Mouse (Mus musculus): ENCODE measurements around the gene Crygd. TPM values are rescaled to one million over a fixed set of nuclear protein-coding genes. Genes with fewer than 3 reads are reported as not detected.

The Crygd gene
- polyA plus RNA-seq (2014; fragmentation: Illumina TruSeq; extraction: RNeasy Lipid Tissue Mini Kit (QIAGEN cat#74804); ENCODE audit: low read depth, low replicate concordance), result not detected

DNA sequence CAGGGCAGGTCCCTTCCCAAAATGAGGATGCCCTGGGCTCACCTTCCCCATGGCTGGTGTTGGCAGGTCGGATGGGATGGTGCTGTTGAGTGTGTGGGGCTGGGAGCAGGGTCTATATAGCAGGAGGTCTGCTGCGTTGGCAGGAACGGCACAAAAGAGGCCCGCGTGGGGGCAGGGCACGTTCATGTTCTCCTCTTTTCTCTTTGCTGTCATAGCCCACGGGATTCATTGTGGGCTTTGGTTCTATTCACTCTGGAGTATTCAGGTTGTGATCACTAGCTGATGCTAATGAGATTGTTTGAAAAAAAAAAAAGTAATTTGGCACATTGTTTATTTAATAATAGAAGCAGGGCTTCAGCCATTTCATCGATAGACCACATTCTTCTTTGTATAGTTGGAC, at the start of gene Crygd:
Gene Crygd (minus strand): TSS at position 101 of the 400 bp plus-strand sequence.

DNA sequence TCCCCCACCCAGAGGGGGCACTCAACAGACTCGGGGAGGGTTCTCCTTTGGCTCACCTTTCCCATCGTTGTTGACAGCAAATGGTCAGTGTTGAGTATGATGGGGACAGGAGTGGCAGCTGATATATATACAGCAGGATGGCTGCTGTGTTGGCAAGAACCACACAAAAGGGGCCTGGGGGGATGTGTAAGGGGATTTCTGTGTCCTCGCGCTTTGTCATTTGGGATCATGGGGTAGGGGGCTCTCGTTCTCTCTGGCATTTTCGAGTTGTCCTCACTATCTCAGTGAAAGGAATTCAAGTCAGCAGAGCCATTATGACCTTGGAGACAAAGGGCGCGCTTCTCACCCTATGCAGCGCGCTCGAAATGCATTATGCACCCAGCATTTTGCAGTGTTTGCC, 40.0 kb upstream of the Crygd start, which contains the start of gene Cryga:
Gene Cryga (minus strand): TSS at position 101 of the 400 bp plus-strand sequence.

DNA sequence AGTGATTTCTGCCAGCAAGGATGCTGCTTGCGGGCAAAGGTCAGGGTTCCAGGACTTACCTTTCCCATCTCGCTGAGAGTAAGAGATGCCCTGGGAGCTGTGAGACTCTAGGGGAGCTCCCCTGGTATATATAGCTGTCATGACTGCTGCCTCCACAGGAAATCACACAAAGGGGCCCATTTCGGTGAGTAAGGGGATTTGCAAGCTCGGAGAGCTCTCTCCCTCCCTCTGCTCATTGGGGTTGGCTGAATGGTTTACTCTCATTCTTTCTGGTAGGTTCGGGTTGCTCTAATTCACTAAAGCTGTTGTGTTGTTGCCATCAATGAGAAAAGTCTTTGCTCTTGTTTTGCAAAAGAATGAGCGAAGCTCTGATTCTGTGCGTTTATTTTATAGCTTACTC, 18.9 kb upstream of the Crygd start, which contains the start of gene Crygb:
Gene Crygb (minus strand): TSS at position 101 of the 400 bp plus-strand sequence.

DNA sequence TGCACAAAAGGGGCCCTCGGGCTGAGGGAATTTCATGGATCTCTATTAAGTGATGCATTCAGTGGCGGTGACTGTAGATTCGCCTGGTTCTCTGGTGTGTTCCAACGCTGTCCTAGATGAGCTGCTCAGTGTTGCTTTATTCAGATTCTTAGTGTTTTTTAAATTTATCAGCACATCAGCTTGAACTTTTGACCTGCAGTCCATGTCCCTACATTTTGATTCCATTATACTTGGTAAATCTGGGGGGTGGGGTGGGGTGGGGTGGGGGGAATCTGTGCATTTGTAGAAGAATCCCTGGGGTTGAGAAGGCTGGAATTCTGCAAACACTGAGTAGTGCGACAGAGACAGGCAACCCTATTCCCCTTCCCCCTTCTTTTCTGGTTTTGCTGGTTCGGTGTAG, 10.3 kb upstream of the Crygd start, which contains the start of gene Crygc:
Gene Crygc (minus strand): TSS at position 101 of the 400 bp plus-strand sequence.

DNA sequence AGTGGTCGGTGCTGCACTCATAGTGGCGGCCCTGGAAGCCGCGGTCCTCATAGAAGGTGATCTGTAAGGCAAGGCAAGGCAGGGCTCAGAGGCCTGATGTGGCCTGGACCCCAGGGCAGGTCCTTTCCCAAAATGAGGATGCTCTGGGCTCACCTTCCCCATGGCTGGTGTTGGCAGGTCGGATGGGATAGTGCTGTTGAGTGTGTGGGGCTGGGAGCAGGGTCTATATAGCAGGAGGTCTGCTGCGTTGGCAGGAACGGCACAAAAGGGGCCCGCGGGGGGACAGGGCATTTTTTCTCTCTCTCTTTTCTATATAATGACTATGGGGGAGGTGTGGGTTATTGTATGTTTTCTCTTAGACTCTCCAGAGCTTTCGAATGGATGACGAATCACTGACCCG, 12.3 kb downstream of the Crygd start, which contains the start of gene Cryge:
Gene Cryge (minus strand): TSS at position 198 of the 400 bp plus-strand sequence.

DNA sequence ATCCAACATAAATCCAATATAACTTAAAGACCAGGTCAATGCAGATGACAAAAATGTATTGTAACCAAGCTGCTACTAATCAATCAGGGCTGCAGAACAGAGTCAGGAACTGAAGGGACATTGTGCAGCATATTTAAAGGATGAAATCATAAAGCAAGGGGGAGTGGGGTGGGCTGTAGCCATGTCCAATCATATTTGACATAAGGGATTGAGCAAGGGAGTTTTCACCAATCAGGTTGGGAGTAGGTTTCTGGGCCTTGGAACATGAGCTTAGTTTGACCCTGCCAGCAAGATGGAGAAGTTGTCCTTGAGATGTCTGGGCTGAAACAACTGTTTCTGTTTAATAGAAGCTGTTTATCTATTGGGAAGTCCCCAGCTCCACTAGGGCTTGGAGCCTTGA, 30.6 kb downstream of the Crygd start, which contains the start of gene Akr1cl:
Gene Akr1cl (minus strand): TSS at position 119 of the 400 bp plus-strand sequence.

Other genes starting within 250 kb of the Crygd start
- 5.3 TPM for gene Plekhm3, start 106.6 kb downstream of the Crygd start, polyA plus RNA-seq (2014; fragmentation: Illumina TruSeq; extraction: RNeasy Lipid Tissue Mini Kit (QIAGEN cat#74804); ENCODE audit: low read depth, low replicate concordance)
- not detected for gene Akr1cl, start 30.7 kb downstream of the Crygd start, polyA plus RNA-seq (2014; fragmentation: Illumina TruSeq; extraction: RNeasy Lipid Tissue Mini Kit (QIAGEN cat#74804); ENCODE audit: low read depth, low replicate concordance)
- not detected for gene Cryge, start 12.3 kb downstream of the Crygd start, polyA plus RNA-seq (2014; fragmentation: Illumina TruSeq; extraction: RNeasy Lipid Tissue Mini Kit (QIAGEN cat#74804); ENCODE audit: low read depth, low replicate concordance)
- not detected for gene Crygc, start 10.2 kb upstream of the Crygd start, polyA plus RNA-seq (2014; fragmentation: Illumina TruSeq; extraction: RNeasy Lipid Tissue Mini Kit (QIAGEN cat#74804); ENCODE audit: low read depth, low replicate concordance)
- not detected for gene Crygb, start 18.8 kb upstream of the Crygd start, polyA plus RNA-seq (2014; fragmentation: Illumina TruSeq; extraction: RNeasy Lipid Tissue Mini Kit (QIAGEN cat#74804); ENCODE audit: low read depth, low replicate concordance)
- gene Cryga, start 39.9 kb upstream of the Crygd start, polyA plus RNA-seq (2014; fragmentation: Illumina TruSeq; extraction: RNeasy Lipid Tissue Mini Kit (QIAGEN cat#74804); ENCODE audit: low read depth, low replicate concordance), result not detected
- not detected for gene Gm28845, start 56.1 kb upstream of the Crygd start, polyA plus RNA-seq (2014; fragmentation: Illumina TruSeq; extraction: RNeasy Lipid Tissue Mini Kit (QIAGEN cat#74804); ENCODE audit: low read depth, low replicate concordance)
- gene D630023F18Rik, start 59.8 kb upstream of the Crygd start, polyA plus RNA-seq (2014; fragmentation: Illumina TruSeq; extraction: RNeasy Lipid Tissue Mini Kit (QIAGEN cat#74804); ENCODE audit: low read depth, low replicate concordance), result not detected
- gene Idh1, start 123.0 kb upstream of the Crygd start, polyA plus RNA-seq (2014; fragmentation: Illumina TruSeq; extraction: RNeasy Lipid Tissue Mini Kit (QIAGEN cat#74804); ENCODE audit: low read depth, low replicate concordance), result 64.5 TPM
- gene Pikfyve, start 123.2 kb upstream of the Crygd start, polyA plus RNA-seq (2014; fragmentation: Illumina TruSeq; extraction: RNeasy Lipid Tissue Mini Kit (QIAGEN cat#74804); ENCODE audit: low read depth, low replicate concordance), result 4.8 TPM
- gene Pth2r, start 218.6 kb upstream of the Crygd start, polyA plus RNA-seq (2014; fragmentation: Illumina TruSeq; extraction: RNeasy Lipid Tissue Mini Kit (QIAGEN cat#74804); ENCODE audit: low read depth, low replicate concordance), result not detected